Mouse (Mus musculus) small intestine, adult 10 weeks (tissue): ENCODE results near the gene Sap30l. TPM values are rescaled to one million over a fixed set of nuclear protein-coding genes. Genes with fewer than 3 reads are reported as not detected.

ENCODE experiments used
- polyA plus RNA-seq: library from polyadenylated mRNA; stranded (reverse); fragments of 350-450 nt; fragmentation: Illumina TruSeq; extraction: RNeasy Lipid Tissue Mini Kit (QIAGEN cat#74804); gene quantifications from one replicate; pipeline ENCODE4 v1.2.3, GENCODE M21; 2014; ENCODE audit warnings: low replicate concordance

The Sap30l gene
- polyA plus RNA-seq, result 5.0 TPM

GRCm38 (mm10) chr11:57800971-57801765 is at the start of gene Sap30l:
Gene Sap30l, plus strand, starts transcription at chr11:57801637.

GRCm38 (mm10) chr11:57832552-57833201 is 31.2 kb downstream of the Sap30l start, which contains the start of gene Hand1:
Gene Hand1, minus strand, starts transcription at chr11:57832818.

Other genes with a start within 250 kb of the Sap30l start
- 1.6 TPM for gene Galnt10, start 156.2 kb upstream of the Sap30l start, polyA plus RNA-seq
- gene Hand1, start 31.2 kb downstream of the Sap30l start, polyA plus RNA-seq, result 1.9 TPM
- gene Larp1, start 207.4 kb downstream of the Sap30l start, polyA plus RNA-seq, result 14.3 TPM